Mouse (Mus musculus) kidney, postnatal 25 days (tissue): ENCODE data around the gene Tmem220.

ENCODE experiments used
- DNase-seq, 2 experiments: peaks; one replicate each; pipeline ENCODE4 v3.0.0; 2021; ENCODE audit warnings: mixed read lengths in 2 of 2

Gene Tmem220

GRCm38 (mm10) chr11:67062726-67063125 lies 37.8 kb downstream of the Tmem220 start:
- no peak for DNase-seq

- no peak for DNase-seq
These were observed 42.8 kb downstream of the Tmem220 start for GRCm38 (mm10) chr11:67067741-67068140.

GRCm38 (mm10) chr11:67072615-67073130 lies 47.7 kb downstream of the Tmem220 start:
- no peak for DNase-seq

- no peak for DNase-seq
These were observed 50.1 kb downstream of the Tmem220 start for GRCm38 (mm10) chr11:67075036-67075435.

GRCm38 (mm10) chr11:67076781-67077180 lies 51.8 kb downstream of the Tmem220 start:
- no peak for DNase-seq

GRCm38 (mm10) chr11:67077435-67077834 lies 52.5 kb downstream of the Tmem220 start:
- DNase-seq = no peak

GRCm38 (mm10) chr11:67078000-67078399 lies 53.0 kb downstream of the Tmem220 start, which contains the start of gene Myh3:
TSS of gene Myh3 (plus strand) at chr11:67078300.
- DNase-seq = no peak

GRCm38 (mm10) chr11:67078888-67079287 lies 53.9 kb downstream of the Tmem220 start:
- DNase-seq = no peak

GRCm38 (mm10) chr11:67079740-67080139 lies 54.8 kb downstream of the Tmem220 start:
- no peak for DNase-seq

GRCm38 (mm10) chr11:67080168-67080567 lies 55.2 kb downstream of the Tmem220 start:
- DNase-seq = peak; percentile 46 to 68

GRCm38 (mm10) chr11:67081125-67081649 lies 56.2 kb downstream of the Tmem220 start:
- DNase-seq = peak; percentile 69 to 76

GRCm38 (mm10) chr11:67082188-67082587 lies 57.2 kb downstream of the Tmem220 start:
- no peak for DNase-seq

- no peak for DNase-seq
These were observed 57.8 kb downstream of the Tmem220 start for GRCm38 (mm10) chr11:67082793-67083192.

GRCm38 (mm10) chr11:67083239-67083638 lies 58.3 kb downstream of the Tmem220 start:
- DNase-seq = no peak

- DNase-seq = no peak
These were observed 58.9 kb downstream of the Tmem220 start for GRCm38 (mm10) chr11:67083712-67084340.
